Mouse (Mus musculus) forebrain, embryonic 13.5 days (tissue): ENCODE data around the gene Msmp. TPM values are rescaled to one million over a fixed set of nuclear protein-coding genes. Genes with fewer than 3 reads are reported as not detected.

ENCODE experiments used
- ATAC-seq: fragments of 200-750 bp; cut with Nextera tagmentation; 2 replicates; pipeline ENCODE4 v1.8.0; 2017
- H3K27ac ChIP-seq: fragments of 300-500 bp; sonication (generic); 2 replicates; pipeline ENCODE4 v1.5.1; 2015; ENCODE audit warnings: inconsistent platforms, mild to moderate bottlenecking, moderate library complexity
- H3K27me3 ChIP-seq: fragments of 300-500 bp; sonication (generic); 2 replicates; pipeline ENCODE4 v1.6.1; 2015; ENCODE audit warnings: mild to moderate bottlenecking, inconsistent platforms
- H3K36me3 ChIP-seq: fragments of 300-500 bp; sonication (generic); 2 replicates; pipeline ENCODE4 v1.6.1; 2015; ENCODE audit warnings: mild to moderate bottlenecking, inconsistent platforms; ENCODE audit not compliant: poor library complexity, severe bottlenecking
- H3K4me1 ChIP-seq: fragments of 300-500 bp; sonication (generic); 2 replicates; pipeline ENCODE4 v1.6.1; 2015; ENCODE audit warnings: inconsistent platforms
- H3K4me2 ChIP-seq: fragments of 300-500 bp; sonication (generic); 2 replicates; pipeline ENCODE4 v1.6.1; 2015; ENCODE audit warnings: inconsistent platforms, mild to moderate bottlenecking, moderate library complexity
- H3K4me3 ChIP-seq: fragments of 300-500 bp; sonication (generic); 2 replicates; pipeline ENCODE4 v1.5.1; 2015; ENCODE audit warnings: mild to moderate bottlenecking, inconsistent platforms
- H3K9ac ChIP-seq: fragments of 300-500 bp; sonication (generic); 2 replicates; pipeline ENCODE4 v1.6.1; 2015; ENCODE audit warnings: mild to moderate bottlenecking, inconsistent platforms
- H3K9me3 ChIP-seq: fragments of 300-500 bp; sonication (generic); replicated peaks from 2 replicates; pipeline ENCODE4 v1.6.1; 2016; ENCODE audit warnings: inconsistent platforms
- WGBS: fragments of 180-500 bp; shearing (Covaris S2); methylation state at CpG from one replicate; pipeline ENCODE4 v1.1.7; 2015; 5-methylcytosine and 5-hydroxymethylcytosine counted together
- polyA plus RNA-seq: library from polyadenylated mRNA; unstranded; fragments of >200 nt; fragmentation: Nextera tagmentation; extraction: Ambion mirVana; gene quantifications from 2 replicates; pipeline ENCODE4 v1.2.1, GENCODE M21; 2015

Gene Msmp
- polyA plus RNA-seq = 0.65 and 1.8 TPM in 2 replicates

DNA sequence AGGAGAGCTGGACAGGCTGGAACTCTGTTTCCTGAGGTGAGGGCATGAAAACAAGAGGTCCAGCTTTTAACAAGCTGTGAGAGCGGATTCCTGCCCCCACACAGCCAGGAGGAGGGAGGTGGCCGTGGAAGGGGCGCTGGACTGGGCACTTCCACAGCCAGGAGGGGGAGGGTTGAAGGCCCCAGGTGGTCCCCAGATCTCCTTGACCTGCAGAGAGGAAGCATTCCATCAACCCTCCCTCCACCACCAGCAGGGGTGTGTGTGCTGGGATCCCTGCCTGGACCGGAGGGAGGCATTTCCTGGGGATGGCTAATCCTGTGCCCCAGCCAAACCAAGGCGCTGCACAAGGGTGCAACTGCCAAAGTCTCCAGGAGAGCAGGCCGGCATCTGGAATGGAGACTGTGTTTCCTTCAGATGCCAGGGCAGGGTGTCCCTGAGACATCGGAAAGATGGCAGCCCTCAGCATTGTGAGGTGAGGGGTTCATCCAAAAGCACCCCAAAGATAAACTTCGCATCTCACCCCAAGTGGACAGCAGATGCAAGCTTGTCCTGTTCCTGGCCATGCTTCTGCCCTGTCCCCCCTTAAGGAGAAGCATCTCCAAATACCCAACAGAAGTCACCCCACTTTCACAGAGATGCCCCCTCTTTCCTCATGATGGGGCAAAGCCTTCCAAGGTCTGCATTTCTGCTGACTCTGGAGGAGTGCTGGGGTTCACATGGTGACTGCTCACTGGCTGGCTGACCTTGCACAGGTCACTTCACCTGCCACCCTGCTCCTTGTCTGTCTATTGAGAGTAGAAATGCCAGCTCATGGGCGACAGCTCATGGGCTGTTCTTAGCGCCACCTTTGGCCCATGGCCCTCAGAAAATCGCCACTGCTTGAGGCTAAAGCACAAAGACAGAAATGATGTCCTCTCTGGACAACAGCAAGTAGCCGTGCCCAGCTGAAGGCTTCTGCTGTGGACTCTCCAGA is at the start of gene Msmp:
Gene Msmp (minus strand): TSS at position 51 of the 973 bp plus-strand sequence.
- Histone ChIP-seq H3K27me3 (no peaks in the 10 kb centered on the region), H3K9ac (no peak within 1 kb of the TSS), H3K4me1 (peaks cover 4% of the 10 kb centered on the region), H3K4me3 (no peak within 1 kb of the TSS), H3K27ac (no peak within 1 kb of the TSS), H3K36me3 (peaks cover 51% of the 10 kb centered on the region), H3K4me2 (no peak within 1 kb of the TSS), H3K9me3 (no peaks in the 10 kb centered on the region)
- ATAC-seq = no peak
- 65% methylated on average over 12 of the region's 12 CpGs for WGBS

DNA sequence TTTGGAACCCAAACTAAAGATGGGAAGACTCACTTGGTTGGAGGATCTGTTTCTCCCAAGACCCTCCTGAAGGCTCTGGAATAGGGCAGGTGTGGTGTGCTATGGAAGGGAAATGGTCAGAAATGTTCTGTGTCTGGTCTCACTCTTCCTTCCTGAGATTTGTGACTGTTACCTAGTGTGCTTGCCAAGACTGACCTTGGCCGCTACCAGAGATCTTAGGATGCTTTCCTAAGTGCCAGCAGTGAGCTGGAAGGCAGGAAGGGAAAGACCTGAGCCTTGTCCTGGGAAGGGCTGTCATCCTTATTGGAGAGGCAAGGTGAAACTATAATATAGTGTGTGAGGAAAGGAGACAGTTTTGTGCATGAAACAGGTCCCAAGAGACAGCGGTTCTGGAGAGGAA is 49.4 kb upstream of the Msmp start:
- peak overlapping the region; percentile 87; the same call in 1 of the 2 replicates for H3K4me2 ChIP-seq
- no peak overlapping the region for H3K4me3 ChIP-seq
- H3K36me3 ChIP-seq = no peaks in the 10 kb centered on the region
- no peaks in the 10 kb centered on the region for H3K9me3 ChIP-seq
- peaks cover 4% of the 10 kb centered on the region; the same call in 1 of the 2 replicates for H3K27me3 ChIP-seq
- WGBS = 90% methylated on average over 2 of the region's 2 CpGs
- H3K4me1 ChIP-seq = peaks cover 35% of the 10 kb centered on the region
- H3K9ac ChIP-seq = no peak overlapping the region
- ATAC-seq = no peak
- H3K27ac ChIP-seq = no peak overlapping the region

DNA sequence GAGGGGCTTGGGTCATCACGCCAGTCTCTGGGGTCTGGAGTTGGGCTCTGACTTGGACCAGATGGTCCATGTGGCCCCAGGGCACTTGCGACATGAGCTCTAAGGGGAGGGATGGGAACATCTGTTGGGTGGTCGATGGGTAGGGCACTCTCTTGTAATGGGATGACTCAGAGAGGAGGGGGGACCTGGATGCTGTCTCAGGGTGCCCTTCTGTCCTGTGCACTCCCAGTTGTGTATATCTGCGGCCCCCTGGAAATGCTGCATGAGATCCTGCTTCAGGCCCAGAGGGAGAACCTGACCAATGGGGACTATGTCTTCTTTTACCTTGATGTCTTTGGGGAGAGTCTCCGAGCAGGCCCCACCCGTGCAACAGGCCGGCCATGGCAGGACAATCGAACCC is 49.0 kb upstream of the Msmp start:
- whole genome bisulfite sequencing = 85% methylated on average over 8 of the region's 8 CpGs
- H3K9ac ChIP-seq = no peak overlapping the region
- H3K36me3 ChIP-seq = no peaks in the 10 kb centered on the region
- H3K9me3 ChIP-seq = no peaks in the 10 kb centered on the region
- ATAC-seq = no peak
- no peak overlapping the region for H3K4me3 ChIP-seq
- peak overlapping the region; percentile 87 for H3K4me2 ChIP-seq
- H3K27me3 ChIP-seq = peaks cover 4% of the 10 kb centered on the region; the same call in 1 of the 2 replicates
- peaks cover 35% of the 10 kb centered on the region for H3K4me1 ChIP-seq
- no peak overlapping the region for H3K27ac ChIP-seq

DNA sequence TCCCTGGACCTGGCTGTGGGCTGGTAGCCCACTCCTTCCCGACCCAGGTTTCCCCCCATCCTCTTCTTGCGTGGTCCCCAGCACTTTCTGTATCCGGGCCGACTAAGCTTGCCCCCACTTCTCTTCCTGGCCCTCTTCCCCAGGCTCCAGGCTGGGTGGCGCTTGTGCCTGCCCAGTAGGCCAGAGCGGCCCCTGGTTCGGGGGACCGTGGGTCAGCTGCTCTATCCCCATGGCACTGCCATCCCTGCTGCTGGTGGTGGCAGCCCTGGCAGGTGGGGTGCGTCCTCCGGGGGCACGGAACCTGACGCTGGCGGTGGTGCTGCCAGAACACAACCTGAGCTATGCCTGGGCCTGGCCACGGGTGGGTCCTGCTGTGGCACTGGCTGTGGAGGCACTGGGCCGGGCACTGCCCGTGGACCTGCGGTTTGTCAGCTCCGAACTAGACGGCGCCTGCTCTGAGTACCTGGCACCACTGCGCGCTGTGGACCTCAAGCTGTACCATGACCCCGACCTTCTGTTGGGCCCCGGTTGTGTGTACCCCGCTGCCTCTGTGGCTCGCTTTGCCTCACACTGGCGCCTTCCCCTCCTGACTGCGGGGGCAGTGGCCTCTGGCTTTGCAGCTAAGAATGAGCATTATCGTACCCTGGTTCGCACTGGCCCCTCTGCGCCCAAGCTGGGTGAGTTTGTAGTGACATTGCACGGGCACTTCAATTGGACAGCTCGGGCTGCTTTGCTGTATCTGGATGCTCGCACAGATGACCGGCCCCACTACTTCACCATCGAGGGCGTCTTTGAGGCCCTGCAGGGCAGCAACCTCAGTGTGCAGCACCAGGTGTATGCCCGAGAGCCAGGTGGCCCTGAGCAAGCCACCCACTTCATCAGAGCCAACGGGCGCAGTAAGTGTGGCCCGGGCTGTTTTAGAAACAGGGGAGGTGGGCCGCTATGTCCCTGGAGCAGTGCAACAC is 47.9 kb upstream of the Msmp start:
- Histone ChIP-seq H3K4me3 (peak overlapping the region; percentile 68), H3K36me3 (no peaks in the 10 kb centered on the region), H3K9ac (peak overlapping the region; percentile 96), H3K4me2 (peak overlapping the region; percentile 87), H3K27me3 (peaks cover 4% of the 10 kb centered on the region; the same call in 1 of the 2 replicates), H3K4me1 (peaks cover 35% of the 10 kb centered on the region), H3K9me3 (no peaks in the 10 kb centered on the region), H3K27ac (peak overlapping the region; percentile 76)
- WGBS = 47% methylated on average over 42 of the region's 42 CpGs
- ATAC-seq = no peak; the same call in 1 of the 2 replicates

DNA sequence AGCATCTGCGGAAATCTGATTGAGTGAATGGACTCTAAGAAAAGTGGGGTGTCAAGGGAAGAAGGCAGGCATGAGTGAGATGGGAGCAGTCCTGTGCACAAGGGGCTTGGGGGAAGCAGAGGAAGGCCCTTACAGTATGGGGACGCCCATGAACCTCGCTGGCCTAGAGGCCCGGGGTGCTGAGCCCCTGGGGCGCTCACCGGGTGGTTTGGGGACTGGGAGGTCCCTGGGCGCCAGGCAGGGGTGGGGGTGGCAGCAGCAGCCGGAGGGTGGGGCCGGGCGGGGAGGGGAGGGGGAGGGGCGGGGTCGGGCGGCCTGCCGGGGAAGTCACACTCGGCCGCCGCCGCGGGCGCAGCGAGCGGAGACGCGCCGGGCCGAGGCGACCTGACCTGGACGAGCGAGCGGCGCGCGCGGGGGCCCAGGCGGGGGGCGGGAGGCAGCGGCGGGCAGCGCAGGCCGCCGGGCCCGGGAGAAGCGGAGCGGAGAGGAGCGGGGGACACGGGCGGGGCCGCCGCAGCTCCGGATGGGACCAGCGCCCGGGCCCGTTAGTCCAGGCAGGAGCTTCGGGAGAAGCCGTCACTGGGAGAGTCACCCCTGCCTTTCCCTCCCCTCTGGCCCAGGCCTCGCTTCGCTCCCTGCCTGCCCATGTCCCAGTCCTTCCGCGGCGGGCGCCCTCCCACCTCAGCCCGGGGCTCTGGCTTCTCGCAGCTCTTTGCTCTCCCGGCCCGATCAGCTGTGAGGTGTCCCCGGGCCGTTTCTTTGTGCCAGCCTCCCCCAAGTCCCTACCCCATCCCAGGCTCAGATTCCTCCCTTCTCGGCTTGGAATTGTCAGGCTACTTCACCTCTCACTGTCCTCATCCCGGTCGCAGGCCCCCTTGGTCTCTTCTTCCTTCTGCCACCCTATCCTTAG is 47.0 kb upstream of the Msmp start, which contains the start of gene Npr2:
Gene Npr2 (plus strand): TSS at position 890 of the 910 bp plus-strand sequence.
- Histone ChIP-seq H3K9ac (peak within 1 kb of the TSS; percentile 96), H3K4me2 (peak within 1 kb of the TSS; percentile 87), H3K4me3 (peak within 1 kb of the TSS; percentile 68), H3K4me1 (peaks cover 35% of the 10 kb centered on the region), H3K36me3 (no peaks in the 10 kb centered on the region), H3K9me3 (0 out of 2 replicates have a peak, but pooled peaks cover 7% of the 10 kb centered on the region), H3K27me3 (peaks cover 4% of the 10 kb centered on the region; the same call in 1 of the 2 replicates), H3K27ac (peak within 1 kb of the TSS; percentile 76)
- WGBS = 1% methylated on average over 43 of the region's 70 CpGs
- ATAC-seq = peak; percentile 60

DNA sequence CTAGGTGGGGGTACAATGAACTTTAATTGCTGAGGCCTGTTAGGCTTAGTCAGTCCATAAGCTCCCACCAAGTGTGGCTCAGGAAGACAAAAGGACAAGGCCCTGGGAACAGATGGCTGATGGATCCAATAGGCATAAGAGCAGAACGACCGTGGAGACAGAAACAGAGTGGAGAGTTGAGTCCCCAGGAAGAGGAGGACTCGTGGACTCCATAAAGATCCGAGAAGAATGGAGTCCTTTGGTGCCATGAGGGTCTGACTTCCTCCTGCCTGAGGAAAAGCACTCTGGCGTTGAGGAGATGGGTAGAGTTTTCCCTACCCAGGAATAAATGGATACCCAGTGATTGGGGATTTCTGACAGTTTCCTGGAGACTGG is 46.4 kb upstream of the Msmp start:
- ATAC-seq = peak; percentile 32; the same call in 1 of the 2 replicates
- H3K27ac ChIP-seq = peak overlapping the region; percentile 76
- peak overlapping the region; percentile 87 for H3K4me2 ChIP-seq
- H3K9me3 ChIP-seq = 0 out of 2 replicates have a peak, but pooled peaks cover 12% of the 10 kb centered on the region
- 19% methylated on average over 5 of the region's 5 CpGs for WGBS
- H3K4me1 ChIP-seq = peaks cover 35% of the 10 kb centered on the region
- H3K36me3 ChIP-seq = no peaks in the 10 kb centered on the region
- peak overlapping the region; percentile 96 for H3K9ac ChIP-seq
- H3K4me3 ChIP-seq = peak overlapping the region; percentile 68
- H3K27me3 ChIP-seq = peaks cover 4% of the 10 kb centered on the region; the same call in 1 of the 2 replicates

DNA sequence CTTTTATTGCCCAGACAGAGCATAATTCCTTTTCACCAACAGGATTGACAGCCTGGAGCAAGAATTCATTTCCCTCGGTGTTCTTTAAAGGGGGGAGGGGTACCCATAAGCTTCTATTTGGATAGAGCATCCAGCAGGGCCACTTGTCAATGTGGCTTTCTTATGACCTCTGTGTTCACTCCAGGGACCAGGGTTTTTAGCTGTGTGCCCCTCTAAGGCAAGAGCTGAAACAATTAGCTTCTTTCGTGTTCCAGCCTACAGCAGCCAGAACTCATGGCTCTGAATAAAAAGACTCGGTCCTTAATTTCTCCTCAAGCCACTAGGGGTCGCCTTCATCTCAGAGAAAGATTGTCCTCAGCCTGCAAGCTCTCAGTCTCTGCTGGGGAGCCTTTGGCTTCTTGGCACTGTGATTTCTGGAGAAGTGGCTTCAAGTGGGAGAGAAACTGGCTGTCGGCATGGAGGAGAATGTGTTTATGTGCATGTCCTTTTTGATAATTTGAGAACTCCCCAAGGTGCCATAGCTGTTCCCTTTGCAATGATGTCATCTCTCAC is 45.8 kb upstream of the Msmp start:
- WGBS = 2% methylated on average over 5 of the region's 5 CpGs
- Histone ChIP-seq H3K36me3 (no peaks in the 10 kb centered on the region), H3K9me3 (peaks cover 17% of the 10 kb centered on the region), H3K4me1 (peaks cover 35% of the 10 kb centered on the region), H3K4me2 (peak overlapping the region; percentile 87), H3K9ac (no peak overlapping the region), H3K4me3 (no peak overlapping the region), H3K27me3 (peaks cover 4% of the 10 kb centered on the region; the same call in 1 of the 2 replicates), H3K27ac (peak overlapping the region; percentile 76)
- peak; percentile 76 for ATAC-seq

DNA sequence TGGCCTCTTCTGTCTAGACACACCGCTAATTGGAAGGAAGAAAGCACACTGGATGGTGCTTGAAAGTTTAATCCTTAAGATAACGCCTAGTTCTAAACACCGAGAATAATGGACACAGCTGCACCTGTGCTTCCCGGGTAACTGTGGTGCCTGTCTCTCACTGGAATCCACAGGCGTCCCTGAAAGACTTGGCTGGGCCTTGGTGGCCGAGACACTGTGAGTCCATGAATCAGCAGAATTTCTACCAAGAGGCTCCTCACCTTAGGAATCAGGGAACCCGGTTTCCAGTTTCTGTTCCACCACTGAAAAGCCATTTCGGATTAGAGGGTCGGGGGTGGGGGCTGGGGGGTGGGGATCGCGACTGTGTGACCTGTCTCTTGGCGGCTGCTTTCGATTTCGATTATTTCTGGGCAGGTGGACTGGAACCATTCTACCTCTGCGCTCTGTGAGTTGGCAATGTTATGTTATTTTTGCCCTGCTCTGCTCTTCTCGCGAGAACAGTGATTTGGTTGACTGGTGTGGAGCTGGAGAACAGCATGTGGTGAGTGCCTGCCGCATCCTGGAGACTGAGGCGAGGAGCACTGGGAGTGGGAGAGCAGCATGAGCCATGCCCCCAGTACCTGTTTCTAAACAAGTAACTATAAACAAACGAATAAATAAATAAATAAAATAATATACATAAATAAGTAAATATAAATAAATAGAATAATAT is 45.0 kb upstream of the Msmp start:
- H3K27ac ChIP-seq = no peak overlapping the region
- 35% methylated on average over 20 of the region's 20 CpGs for WGBS
- no peaks in the 10 kb centered on the region for H3K36me3 ChIP-seq
- H3K4me3 ChIP-seq = no peak overlapping the region
- H3K9me3 ChIP-seq = peaks cover 19% of the 10 kb centered on the region
- no peak overlapping the region; the same call in 1 of the 2 replicates for H3K4me2 ChIP-seq
- peak; percentile 39; the same call in 1 of the 2 replicates for ATAC-seq
- H3K27me3 ChIP-seq = peaks cover 4% of the 10 kb centered on the region; the same call in 1 of the 2 replicates
- peaks cover 35% of the 10 kb centered on the region for H3K4me1 ChIP-seq
- H3K9ac ChIP-seq = no peak overlapping the region

DNA sequence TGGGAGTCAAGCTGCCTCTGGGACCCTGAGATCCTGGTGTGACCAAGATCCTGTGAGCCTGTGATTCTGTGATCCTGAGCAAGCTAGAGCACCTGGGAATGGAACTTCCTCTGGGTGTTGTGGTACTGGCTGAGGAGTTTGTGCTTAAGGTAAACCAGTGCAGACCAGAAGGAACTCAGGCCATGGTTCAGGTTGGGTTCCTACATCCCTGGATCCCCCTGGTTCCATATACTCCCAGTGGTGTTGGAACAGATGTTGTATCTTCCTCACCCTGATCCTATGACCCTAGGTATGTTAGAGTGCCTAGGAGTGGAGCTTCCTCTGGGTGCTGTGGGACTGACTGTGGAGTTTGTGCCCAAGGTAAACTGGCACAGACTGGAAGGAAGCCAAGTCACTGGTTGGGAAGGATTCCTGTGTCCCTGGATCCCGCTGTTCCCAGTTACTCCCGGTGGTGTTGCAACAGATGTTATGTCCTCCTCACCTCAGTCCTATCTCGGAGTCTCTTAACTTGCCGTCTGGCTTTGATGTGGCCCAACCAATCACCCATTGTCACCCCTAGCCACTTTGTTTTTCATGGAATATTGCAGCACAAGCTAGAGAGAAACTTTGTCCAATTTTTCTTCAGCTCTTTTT is 36.0 kb upstream of the Msmp start:
- H3K9ac ChIP-seq = no peak overlapping the region
- H3K27ac ChIP-seq = no peak overlapping the region
- H3K36me3 ChIP-seq = no peaks in the 10 kb centered on the region
- H3K4me1 ChIP-seq = no peaks in the 10 kb centered on the region
- 91% methylated on average over 4 of the region's 4 CpGs for WGBS
- no peaks in the 10 kb centered on the region for H3K27me3 ChIP-seq
- H3K9me3 ChIP-seq = peaks cover 4% of the 10 kb centered on the region
- ATAC-seq = no peak
- H3K4me2 ChIP-seq = no peak overlapping the region
- no peak overlapping the region for H3K4me3 ChIP-seq
